Mouse (Mus musculus) urinary bladder, adult 18-20 months (tissue): ENCODE results near the gene Spink4.
"Not testable (repeated sequence)": the region's sequence is repeated elsewhere in the genome, so short reads cannot be mapped to it uniquely, and the experiment has no call there.

Experiments
- DNase-seq, 2 experiments: peaks; one replicate each; pipeline ENCODE4 v3.0.0; 2022; ENCODE audit warnings: low spot score in 2 of 2, mixed read lengths in 2 of 2

Gene Spink4

DNA sequence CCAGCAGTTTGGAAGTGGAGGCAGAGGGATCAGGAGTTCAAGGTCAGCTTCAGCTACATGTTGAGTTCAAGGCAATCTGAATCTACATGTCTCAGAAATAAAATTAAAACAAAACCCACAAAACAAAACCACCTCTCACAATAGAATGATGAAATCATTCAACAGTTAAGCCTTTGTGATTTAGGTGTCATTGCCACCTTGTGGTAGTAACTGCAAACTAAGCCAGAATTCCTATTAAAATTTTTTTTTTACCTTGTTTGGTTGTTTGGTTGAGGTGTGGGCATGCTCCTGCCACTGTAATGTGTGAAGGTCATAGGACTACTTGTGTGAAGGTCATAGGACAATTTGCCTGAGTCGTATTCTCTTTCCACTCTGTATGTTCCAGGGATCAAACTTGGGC, 13.6 kb upstream of the Spink4 start:
- no peak for DNase-seq

DNA sequence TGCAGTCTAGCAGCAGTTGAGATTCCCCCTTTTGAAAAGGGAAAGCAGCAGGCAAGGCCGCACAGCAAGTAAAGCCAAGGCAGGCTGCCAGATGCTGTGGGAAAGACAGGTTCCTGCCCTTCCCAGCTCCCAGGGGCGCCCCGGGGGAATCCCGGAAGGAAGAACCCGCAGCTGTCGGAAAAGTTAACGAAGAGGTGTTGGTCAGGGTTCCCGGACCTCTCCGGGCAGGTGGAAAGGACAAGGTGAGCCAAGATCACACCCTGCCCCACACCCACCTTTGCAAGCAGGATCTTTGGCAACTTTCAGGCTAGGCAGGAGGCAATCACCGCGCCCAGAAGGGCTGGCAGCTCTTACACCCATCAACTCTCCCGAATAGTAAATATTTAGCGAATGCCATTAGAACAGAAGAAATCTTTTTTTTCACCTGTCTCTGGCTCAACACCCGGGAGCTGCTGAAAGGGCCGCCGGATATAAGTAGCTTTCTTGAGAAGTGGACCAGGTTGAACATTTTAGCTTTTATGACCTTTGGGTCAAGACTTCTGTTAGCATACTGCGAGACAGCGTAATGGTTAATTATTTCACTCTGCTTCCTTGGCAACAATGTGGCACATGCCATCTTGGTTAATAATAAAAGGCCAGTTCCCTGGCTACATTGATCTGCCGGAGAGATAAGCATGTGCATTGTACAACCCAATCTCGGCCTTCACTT, 11.4 kb upstream of the Spink4 start:
- peak; percentile 32 to 49 for DNase-seq

DNA sequence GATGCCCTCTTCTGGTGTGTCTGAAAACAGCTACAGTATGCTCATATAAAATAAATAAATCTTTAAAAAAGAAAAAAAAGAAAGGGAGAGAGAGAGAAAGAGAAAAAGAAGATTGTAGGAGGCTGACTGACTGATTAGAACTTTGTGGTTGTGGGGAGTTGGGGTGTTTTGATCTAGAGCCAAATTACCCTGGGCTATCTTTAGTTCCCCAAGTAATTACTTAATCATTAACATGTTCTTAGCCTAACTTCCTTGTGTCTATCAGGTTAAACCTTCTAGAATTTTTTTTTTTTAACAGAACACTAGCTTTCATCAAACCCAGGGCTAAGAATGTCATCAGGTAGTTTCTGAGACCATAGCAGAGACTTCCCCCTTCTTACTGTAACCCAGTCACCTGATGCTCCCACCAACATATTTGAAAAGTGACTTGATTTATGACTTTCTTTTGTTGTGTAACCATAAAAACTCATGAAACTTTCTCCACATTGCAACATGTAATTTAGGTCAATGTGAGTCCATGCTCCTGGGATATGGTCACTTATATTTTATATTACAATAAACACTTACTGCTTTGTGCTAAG, 5.5 kb upstream of the Spink4 start:
- no peak for DNase-seq

DNA sequence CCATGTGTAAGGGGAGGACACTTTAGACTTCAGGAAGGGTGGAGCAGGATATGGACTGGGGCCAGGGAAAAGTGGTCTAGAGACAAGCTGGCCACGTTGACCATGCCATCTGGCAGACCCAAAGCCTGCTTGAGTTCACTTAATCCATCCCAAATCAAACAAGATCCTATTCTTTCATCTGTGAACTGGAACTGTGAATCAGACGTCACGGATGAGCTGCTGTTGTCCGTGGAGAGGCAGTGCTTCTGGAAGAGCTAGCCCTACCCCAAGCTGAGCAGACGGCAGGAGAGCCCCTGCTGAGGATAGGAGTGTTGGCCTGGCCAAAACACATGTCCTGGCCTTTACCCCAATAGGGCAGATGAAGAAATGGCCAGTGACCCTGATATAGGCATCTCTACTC, 3.9 kb upstream of the Spink4 start:
- DNase-seq: no peak

DNA sequence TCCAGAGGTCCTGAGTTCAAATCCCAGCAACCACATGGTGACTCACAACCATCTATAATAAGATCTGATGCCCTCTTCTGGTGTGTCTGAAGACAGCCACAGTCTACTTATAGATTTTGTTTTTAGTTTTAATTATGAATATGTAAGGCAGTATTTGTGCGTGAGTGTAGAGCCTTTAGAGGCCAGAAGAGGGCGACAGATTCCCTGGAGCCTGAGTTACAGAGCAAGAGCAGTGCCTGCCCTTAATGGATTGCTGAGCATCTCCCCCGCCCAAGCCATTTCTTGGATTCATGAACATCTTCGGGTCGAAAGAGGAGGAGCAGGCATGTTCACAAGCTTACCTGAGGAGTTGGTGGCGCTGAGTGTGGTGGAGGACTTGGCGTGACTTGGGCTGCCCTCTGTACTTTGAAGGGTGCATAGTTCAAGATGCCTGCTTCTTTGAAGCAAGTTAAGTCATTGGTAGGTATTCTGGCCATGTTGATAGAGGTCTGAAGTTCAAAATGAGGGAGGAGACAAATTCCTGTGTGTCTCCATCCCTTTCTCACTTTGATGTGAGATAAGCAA, 3.2 kb upstream of the Spink4 start:
- DNase-seq: no peak

DNA sequence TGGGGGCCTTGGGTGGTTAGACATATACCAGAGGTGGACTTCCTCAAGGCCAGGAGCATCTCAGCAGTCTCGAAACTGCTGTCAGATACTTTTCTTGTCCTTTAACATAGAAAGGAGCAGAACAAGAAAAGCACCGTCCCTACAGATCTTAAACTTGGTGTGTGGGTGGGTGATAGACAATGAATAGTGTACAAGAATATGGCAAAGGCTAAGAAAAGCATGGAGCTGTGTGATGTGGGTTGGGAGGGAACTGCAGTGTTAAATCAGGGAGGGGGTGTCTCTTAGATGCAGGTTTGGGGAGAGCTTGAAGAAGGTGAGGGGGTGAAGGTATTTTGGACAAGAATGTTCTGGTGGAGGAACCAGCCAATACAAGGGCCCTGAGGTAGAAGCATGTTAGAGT, 724 bp downstream of the Spink4 start:
- no peak for DNase-seq

DNA sequence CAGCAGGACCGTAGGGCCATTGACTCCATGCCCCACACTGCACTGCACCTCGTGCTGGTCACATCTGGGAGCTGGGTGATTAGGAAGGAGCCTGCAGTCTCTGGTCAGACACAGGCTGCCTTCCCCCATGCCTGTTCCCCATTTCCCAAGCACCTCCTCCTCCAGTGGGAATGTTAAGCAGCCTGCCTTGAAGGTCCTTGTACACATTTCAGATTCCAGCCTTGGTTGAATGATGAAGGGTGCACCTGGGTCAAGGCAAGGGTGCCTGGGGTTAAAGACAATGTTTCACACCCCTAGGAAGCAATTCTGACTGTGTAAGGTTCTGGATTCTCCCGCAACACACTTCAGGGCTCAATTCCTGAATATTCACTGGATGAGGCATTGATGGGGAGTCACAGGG, 1.4 kb downstream of the Spink4 start:
- DNase-seq: no peak

DNA sequence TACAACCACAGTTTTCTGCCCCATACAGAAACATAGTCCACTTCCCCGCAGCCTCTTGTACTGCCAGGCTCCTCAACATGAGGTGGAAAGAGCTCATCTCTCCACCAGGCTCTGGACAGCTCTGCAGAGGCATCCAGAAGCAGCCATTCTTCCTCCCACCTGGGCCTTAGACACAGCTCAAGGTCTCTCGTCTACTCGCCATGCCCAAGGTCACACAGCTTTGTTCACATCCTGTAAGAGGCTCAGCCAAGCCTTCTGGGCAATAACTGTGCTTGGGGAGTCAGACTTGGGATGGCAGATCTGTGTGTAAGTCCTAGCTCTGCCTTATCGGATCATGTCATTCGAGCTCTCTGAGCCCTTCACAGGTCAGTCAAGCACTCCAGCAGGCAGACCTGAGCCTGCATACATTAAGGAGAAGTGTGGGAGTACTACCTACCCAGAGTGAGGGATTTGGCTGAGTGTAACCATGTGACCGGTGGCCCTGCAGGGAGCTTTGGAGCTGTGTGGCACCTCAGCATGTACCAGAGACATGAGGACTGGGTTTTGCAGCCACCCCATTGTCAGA, 3.3 kb downstream of the Spink4 start:
- DNase-seq: no peak

DNA sequence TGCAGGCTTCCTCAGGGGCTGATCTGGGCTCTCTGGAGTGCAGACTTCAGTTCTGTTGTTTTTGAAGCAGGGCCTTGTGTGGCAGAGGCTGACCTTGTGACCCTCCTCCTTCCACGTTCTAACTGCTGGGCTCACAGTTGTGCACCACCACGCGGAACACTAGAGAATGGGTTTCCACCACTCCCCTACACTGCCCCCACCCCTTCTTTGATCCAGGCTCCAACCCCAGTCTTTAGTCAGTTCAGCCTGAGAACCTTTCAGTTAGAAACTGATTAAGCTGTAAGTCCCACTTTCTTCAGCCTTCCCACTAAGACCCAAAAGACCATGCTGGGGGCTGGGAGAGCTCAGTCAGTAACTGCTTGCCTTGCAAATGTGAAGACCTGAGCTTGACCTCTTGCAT, 5.7 kb downstream of the Spink4 start:
- DNase-seq: no peak

DNA sequence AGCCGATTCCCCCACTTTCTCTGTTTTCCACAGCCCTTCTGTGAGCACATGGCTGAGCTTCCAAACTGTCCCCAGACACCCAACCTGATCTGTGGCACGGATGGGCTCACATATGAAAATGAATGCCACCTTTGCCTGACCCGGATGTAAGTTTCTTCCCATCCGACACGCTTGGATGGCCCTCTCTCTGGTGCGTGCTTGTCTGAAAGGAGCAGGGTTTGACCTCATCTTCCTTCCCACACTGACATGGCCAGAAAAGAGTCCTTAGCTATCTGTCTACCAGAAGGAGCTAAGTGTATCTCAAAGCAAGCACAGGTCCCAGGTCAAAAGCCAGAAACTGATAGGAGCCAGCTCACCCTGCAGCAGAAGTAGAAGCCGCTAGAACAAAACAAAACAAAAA, 9.2 kb downstream of the Spink4 start:
- DNase-seq: no peak

DNA sequence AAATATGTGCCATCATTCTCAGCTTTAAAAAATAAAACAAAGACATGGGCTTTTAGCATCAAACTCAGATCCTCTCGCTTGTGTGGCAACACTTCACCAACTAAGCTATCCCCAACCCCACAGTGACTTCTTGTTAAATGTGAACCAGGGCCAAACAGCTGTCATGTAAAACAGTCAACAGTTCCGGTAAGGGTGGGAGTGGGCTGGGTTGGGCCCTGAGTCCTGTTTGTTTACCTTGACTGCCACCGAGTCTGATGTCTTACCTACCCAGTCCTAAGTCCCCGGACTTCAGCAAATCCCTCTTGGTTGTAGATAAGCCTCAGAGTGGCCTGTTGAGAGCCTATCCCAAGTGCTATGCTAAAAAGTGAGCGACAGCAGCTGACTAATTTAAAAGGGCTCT, 13.8 kb downstream of the Spink4 start:
- DNase-seq: no peak

DNA sequence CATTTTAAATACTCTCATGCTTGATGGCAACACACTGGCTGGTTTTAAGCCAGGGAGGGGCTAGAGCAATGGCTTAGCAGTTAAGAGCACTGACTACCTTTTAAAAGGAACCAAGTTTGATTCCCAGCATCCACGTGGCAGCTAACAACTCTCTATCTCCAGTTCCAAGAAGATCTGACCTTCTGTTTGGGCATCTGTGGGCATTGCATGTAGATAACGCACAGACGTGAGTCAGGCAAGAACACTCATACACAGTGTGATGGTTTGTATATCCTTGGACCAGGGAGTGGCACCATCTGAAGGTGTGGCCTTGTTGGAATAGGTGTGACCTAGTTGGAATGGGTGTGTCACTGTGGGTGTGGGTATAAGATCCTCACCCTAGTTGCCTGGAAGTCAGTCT, 14.5 kb downstream of the Spink4 start:
- not testable (repeated sequence) for DNase-seq

DNA sequence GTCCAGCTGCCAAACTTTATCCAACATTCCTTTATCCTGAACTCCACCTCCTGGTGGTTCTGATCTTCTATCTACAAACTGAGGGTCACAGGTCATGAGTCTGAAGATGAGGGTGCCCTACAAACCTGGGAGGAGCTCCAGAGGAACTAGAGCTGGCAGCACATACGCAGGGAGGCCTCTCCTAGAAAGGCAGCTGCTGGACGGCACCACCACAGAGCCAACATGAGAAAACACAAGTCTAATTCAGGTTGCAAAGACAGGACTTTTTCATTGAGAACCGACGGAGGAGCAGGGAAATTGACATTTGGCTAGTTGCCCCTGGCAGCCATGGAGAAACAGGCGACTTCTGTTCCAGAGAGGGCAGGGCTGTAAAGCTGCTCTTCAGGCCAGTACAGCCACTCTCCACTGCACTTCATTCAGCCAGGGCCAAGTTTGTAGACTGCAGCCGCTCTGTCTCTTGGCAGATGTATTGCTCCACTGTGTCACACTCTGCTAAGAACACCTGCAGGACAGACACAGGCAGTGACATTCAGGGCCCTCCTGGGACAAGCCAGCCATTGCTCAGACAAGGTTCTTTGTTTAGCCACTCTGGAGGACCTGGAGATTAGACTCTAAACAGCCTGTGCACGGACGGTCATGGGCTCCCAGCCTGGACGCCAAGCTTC, 16.5 kb downstream of the Spink4 start:
- DNase-seq: no peak

DNA sequence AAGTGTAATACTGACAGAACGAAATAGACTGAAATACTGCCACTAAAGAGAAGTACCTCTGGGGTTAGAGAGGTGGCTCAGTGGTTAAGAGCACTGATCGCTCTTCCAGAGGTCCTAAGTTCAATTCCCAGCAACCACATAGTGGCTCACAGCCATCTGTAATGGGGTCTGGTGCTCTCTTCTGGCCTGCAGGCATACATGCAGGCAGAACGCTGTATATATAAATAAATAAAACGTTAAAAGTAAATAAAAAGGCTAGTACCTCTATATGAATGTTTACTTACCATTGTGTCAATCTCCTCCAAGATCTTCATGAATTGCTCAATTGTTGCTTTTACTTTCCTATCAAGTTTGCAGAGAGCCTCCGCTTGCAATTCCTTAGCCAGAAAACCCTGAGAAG, 18.9 kb downstream of the Spink4 start:
- no peak for DNase-seq

DNA sequence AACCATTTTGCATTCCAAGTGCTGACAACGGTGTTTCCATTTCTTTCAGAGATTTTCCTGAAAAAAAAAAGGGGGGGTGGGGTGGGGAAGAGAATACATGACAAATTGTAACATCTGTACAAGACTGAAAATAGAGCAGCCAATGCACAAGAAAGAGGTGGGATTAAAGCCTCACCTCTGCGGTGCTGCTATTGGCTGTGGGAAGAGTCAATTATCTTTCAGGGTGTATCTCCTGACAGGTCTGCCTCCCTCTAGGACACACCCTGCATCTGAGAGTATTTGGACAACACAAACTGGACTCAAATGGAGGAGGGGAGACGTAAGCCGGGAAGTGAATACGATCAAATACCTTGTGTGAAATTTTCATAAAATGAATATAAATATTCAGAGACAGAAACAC, 23.8 kb downstream of the Spink4 start:
- DNase-seq: no peak

DNA sequence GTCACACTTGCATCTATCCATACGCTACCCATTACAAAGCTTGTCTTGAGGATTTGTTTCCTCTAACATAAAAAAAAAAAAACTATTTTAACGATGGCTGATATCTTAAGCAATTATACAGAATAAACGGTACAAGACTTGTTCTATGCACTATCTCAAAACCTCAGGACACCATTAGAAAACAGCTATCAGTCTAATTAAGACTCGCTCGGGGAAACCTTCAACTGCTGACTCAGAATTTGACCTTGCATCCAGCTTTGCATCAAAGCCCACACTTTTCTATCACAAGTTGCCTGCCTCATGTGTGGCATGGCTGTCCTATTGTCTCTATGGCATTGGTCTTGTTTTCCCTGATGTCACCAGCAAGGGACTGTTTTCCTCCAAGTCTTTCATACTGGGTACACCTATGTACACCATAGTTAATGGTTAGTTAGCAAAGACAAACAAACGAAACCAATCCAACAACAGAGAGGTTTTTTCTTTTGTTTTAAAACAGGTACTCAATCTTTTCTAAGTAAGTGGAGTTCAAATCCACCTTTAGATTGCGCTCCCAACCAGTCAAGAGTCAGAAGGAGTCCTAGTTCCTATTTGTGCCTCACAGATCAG, 26.8 kb downstream of the Spink4 start:
- no peak for DNase-seq

DNA sequence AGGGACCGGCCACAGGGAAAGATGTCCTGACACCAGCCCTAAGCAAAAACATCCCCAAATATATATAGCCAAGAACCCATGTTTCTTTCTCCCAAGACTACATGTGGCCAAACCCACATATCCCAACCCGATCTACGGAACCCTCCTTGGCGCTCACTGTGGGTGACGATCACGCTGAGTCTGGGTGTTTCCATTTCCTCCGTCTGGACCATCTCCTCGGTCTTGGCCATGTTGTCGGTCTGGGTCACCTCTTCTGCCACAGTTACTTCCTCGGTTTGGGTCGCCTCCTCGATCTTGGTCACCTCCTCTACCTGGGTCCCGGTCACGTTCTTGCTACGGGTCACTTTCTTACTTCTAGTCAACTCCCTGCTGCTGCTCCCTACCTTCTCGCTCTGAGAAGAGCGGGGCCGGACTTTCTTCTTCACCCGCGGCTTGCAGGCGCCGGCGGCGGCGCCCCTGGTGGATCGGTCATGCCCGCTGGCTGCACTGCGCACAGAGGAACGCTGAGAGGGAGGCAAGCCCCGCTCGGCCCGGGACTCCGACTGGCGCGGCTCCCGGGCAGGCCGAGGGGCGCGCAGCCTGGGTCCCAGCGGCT, 27.8 kb downstream of the Spink4 start:
- DNase-seq: peak in 1 of 2 experiments; percentile 73

DNA sequence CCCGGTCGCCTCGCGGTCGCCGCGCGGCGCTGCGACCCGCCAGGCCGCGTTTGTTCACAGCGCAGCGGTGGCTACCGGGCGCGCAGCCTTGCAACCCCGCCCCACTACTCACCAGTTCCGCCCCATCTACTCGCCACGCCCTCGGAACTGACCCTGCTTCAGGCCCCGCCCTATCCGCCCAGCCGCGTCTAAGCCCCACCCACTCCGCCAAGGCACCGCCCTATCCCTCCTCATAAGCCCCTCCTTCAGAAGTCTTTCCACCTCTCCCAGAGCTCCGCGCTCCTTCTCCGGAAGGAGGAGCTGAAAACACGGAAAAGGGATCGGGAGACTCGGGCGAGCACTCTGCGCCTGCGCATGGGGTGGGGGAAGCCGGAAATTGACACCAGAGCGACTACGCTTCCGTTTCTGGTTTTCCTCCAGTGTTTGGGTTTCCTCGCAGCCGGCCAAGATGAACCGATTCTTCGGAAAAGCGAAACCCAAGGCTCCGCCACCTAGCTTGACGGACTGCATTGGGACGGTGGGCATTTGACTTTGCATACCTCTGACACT, 28.4 kb downstream of the Spink4 start, which contains the start of the genes Bag1 and Chmp5:
Gene Bag1, minus strand, starts transcription at position 135 of the 549 bp plus-strand sequence.
Gene Chmp5, plus strand, starts transcription at position 248 of the 549 bp plus-strand sequence.
- DNase-seq: peak; percentile 99

DNA sequence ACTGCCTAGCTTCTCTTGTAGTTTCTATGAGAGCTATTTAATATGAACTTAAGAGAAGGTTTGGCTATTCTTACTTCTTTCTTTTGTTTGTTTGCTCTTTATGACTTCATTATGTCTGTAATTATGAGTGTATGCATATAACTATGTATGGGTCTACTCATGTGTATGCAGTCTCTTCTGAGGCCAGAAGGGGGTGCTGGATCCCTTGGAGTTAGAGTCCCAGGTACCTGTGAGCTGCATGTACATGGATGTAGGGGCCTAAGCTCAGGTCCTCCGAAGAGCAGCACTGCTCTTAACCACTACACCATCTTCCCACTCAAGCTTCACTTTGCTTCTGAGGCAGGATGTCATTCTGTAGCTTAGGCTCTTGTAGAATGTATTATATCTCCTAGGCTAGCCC, 33.7 kb downstream of the Spink4 start:
- DNase-seq: no peak

DNA sequence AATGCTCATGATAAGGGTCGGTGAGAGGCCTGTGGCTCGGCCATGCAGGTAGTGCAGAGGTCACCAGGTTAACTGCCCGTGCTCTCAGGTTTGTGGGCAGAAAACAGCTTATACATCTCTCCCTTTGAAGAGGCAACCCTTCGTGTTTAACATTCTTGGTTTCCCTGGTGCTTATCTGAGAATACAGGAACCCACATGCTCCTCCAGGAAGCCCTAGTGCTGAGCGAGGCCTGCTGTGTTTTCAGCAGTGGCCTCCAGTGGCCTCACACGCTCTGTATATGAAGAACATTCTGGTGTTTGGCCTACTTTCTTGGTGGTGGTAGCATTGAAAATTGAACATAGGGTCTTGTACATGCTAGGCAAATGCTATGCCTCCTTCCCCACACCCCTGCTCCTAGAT, 36.1 kb downstream of the Spink4 start:
- DNase-seq: no peak

DNA sequence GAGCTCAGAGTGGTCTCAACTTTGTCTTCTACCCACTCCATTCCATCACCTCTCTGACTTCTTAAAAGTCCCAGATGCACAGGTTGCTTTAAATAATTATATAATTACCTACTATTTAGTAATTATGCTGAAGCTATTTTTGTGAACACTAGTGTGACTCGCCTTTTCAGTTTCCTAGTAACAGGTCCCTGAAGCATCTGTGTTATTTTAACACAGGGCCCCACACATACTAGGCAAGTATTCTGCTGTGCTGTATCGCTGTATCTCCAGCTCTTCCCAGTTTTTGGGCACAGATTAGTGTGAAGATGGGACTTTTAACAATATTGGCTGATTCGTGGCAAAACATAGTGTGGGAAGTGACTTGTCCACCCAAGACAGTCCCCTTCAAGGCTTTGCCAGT, 43.7 kb downstream of the Spink4 start:
- no peak for DNase-seq
